Mouse (Mus musculus) frontal cortex, postnatal 10 days (tissue): ENCODE results near the gene Noa1.

Experiments
- DNase-seq, 2 experiments: peaks; one replicate each; pipeline ENCODE4 v3.0.0; 2022; ENCODE audit warnings: low spot score in 2 of 2, mixed read lengths in 1 of 2

The Noa1 gene

GRCm38 (mm10) chr5:77254402-77254801 is 55.5 kb downstream of the Noa1 start:
- DNase-seq, result no peak

GRCm38 (mm10) chr5:77253154-77253553 is 56.7 kb downstream of the Noa1 start:
- no peak for DNase-seq

- DNase-seq, result no peak
These were observed 57.6 kb downstream of the Noa1 start for GRCm38 (mm10) chr5:77252115-77252827.

GRCm38 (mm10) chr5:77251656-77252055 is 58.2 kb downstream of the Noa1 start:
- DNase-seq, result no peak

GRCm38 (mm10) chr5:77250083-77250482 is 59.8 kb downstream of the Noa1 start:
- no peak for DNase-seq

- no peak for DNase-seq
These were observed 63.9 kb downstream of the Noa1 start for GRCm38 (mm10) chr5:77245787-77246671.

- no peak for DNase-seq
These were observed 64.5 kb downstream of the Noa1 start for GRCm38 (mm10) chr5:77245463-77245786.

- DNase-seq, result peak; percentile 21 to 35
These were observed 65.4 kb downstream of the Noa1 start for GRCm38 (mm10) chr5:77244331-77244987.
